Mouse (Mus musculus) cortical plate, adult 2 months (tissue): ENCODE measurements around the gene Mphosph9.

Experiments used
- CTCF ChIP-seq: fragments of 200-500 bp; IDR thresholded peaks from 2 replicates; pipeline ENCODE4 v1.5.1; 2011; ENCODE audit warnings: mild to moderate bottlenecking, control low read depth, low read length; ENCODE audit not compliant: insufficient read depth; ENCODE audit errors: extremely low read depth
- POLR2A ChIP-seq: fragments of 200-500 bp; IDR thresholded peaks from 2 replicates; pipeline ENCODE4 v1.6.1; 2011; ENCODE audit warnings: mild to moderate bottlenecking, low read length, control low read depth; ENCODE audit not compliant: insufficient read depth; ENCODE audit errors: extremely low read depth

DNA sequence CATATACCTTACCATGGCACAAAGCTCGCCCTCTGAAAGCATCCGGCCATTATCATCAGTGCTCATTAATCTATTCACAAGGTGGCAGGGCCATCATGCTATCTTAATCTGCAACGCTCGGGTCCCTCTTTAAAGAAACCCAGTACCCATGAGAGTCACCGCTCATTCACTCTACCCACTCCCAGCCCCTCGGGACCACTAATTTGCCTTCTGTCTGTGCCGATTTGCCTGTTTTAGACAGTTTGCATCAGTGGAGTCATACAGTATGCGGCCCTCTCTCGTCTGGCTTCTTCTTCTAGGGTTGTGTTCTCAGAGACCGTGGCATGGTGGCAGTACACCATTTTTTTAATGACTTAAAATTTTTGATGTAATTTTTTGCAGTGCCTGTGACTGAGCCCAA is 108.3 kb downstream of the Mphosph9 start:
- TF ChIP-seq CTCF (no peak), POLR2A (no peak)
